Mouse (Mus musculus): ENCODE measurements around the gene Hist1h2bf. TPM values are rescaled to one million over a fixed set of nuclear protein-coding genes. Genes with fewer than 3 reads are reported as not detected.

The Hist1h2bf gene
- polyA plus RNA-seq, 1 experiment from 2014 or later = 2.6 TPM

DNA sequence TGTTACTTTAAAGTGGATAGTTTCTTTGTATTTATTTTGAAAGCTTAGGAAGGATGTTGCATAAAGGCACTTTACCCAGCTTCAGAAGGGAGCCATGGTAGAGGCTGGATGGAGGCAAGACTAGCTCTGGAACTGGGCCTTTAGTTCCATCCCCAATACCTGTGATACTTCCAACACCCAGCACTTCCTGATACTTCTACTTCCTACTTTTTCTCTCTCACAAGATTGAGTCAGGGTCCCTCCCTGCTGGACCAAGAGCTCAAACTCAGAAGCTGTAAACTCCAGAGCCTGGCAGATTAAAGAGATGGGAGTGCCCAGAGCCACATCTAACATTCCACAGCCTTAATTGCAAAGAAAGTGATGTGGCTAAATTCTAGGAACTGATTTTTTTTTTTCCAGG, 10.3 kb upstream of the Hist1h2bf start:
- Histone ChIP-seq H3K27me3 (ENCODE audit: control insufficient read depth, insufficient read depth, low read length) (no peaks in the 10 kb centered on the region), H3K4me2 (peak overlapping the region; percentile 69), H3K4me1 (ENCODE audit: control insufficient read depth, insufficient read depth, low read length) (peaks cover 18% of the 10 kb centered on the region; the same call in 1 of the 2 replicates), H3K9me3 (replicated peaks; ENCODE audit: control insufficient read depth, low read length) (no peaks in the 10 kb centered on the region), H3K9ac (ENCODE audit: low read depth, low read length) (peak overlapping the region; percentile 80), H3K27ac (ENCODE audit: low read depth, low read length) (peak overlapping the region; percentile 96), H3K4me3 (ENCODE audit: low read depth, low read length) (peak overlapping the region; percentile 38), H3K36me3 (ENCODE audit: control insufficient read depth, insufficient read depth, low read length) (no peaks in the 10 kb centered on the region)
- no peak for ATAC-seq (replicated peaks; ENCODE audit: insufficient number of reproducible peaks, low FRiP score, low TSS enrichment)

GRCm38 (mm10) chr13:23583387-23584068, 9.5 kb upstream of the Hist1h2bf start:
- Histone ChIP-seq H3K9ac (ENCODE audit: low read depth, low read length) (0 out of 2 replicates have a peak overlapping the region, but pooled peaks have one; percentile 34), H3K4me3 (ENCODE audit: low read depth, low read length) (no peak overlapping the region; the same call in 1 of the 2 replicates), H3K27me3 (ENCODE audit: control insufficient read depth, insufficient read depth, low read length) (no peaks in the 10 kb centered on the region), H3K36me3 (ENCODE audit: control insufficient read depth, insufficient read depth, low read length) (no peaks in the 10 kb centered on the region), H3K4me1 (ENCODE audit: control insufficient read depth, insufficient read depth, low read length) (peaks cover 18% of the 10 kb centered on the region; the same call in 1 of the 2 replicates), H3K9me3 (replicated peaks; ENCODE audit: control insufficient read depth, low read length) (no peaks in the 10 kb centered on the region), H3K27ac (ENCODE audit: low read depth, low read length) (peak overlapping the region; percentile 91), H3K4me2 (peak overlapping the region; percentile 37)
- no peak for ATAC-seq (replicated peaks; ENCODE audit: insufficient number of reproducible peaks, low FRiP score, low TSS enrichment)

- peak overlapping the region; percentile 84 for H3K9ac ChIP-seq (ENCODE audit: low read depth, low read length)
- peaks cover 18% of the 10 kb centered on the region; the same call in 1 of the 2 replicates for H3K4me1 ChIP-seq (ENCODE audit: control insufficient read depth, insufficient read depth, low read length)
- peak overlapping the region; percentile 85 for H3K4me2 ChIP-seq
- no peaks in the 10 kb centered on the region for H3K27me3 ChIP-seq (ENCODE audit: control insufficient read depth, insufficient read depth, low read length)
- H3K36me3 ChIP-seq (ENCODE audit: control insufficient read depth, insufficient read depth, low read length) = no peaks in the 10 kb centered on the region
- H3K4me3 ChIP-seq (ENCODE audit: low read depth, low read length) = peak overlapping the region; percentile 49
- H3K27ac ChIP-seq (ENCODE audit: low read depth, low read length) = peak overlapping the region; percentile 91
- H3K9me3 ChIP-seq (replicated peaks; ENCODE audit: control insufficient read depth, low read length) = no peaks in the 10 kb centered on the region
- ATAC-seq (replicated peaks; ENCODE audit: insufficient number of reproducible peaks, low FRiP score, low TSS enrichment) = no peak
- WGBS (ENCODE audit: insufficient replicate concordance) = 11% methylated on average over 6 of the region's 6 CpGs
These were observed 8.4 kb upstream of the Hist1h2bf start for GRCm38 (mm10) chr13:23582219-23583056.

DNA sequence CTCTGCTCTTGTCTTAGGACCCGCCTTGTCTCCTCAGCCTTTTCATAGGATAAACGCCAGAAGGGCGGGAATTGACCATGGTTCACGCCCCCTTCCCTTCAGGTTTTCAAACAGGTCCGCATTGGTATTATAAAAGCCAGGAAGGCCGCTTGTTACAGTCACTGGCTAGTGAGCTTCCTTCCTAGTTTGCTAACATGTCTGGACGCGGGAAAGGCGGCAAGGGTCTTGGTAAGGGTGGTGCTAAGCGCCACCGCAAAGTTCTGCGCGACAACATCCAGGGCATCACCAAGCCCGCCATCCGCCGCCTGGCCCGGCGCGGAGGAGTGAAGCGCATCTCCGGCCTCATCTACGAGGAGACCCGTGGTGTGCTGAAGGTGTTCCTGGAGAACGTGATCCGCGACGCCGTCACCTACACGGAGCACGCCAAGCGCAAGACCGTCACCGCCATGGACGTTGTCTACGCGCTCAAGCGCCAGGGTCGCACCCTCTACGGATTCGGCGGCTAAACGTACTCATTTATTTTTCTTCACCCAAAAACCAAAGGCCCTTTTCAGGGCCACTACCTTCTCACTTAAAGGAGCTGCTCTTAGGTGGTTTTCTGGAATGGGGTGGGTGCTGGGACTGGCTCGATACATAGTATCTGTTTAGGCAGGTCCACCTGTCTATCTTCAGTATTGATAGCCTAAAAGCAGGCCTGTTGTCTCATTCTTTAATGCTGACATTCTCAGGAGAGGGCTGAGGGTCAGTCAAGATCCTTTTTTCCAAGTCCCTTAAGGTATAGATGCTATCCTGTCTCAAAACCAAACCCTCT, 7.6 kb upstream of the Hist1h2bf start, which contains the start of gene Hist1h4d:
Hist1h4d (plus strand) TSS at position 191 of the 811 bp plus-strand sequence.
- Histone ChIP-seq H3K9me3 (replicated peaks; ENCODE audit: control insufficient read depth, low read length) (no peaks in the 10 kb centered on the region), H3K27ac (ENCODE audit: low read depth, low read length) (peak within 1 kb of the TSS; percentile 91), H3K36me3 (ENCODE audit: control insufficient read depth, insufficient read depth, low read length) (no peaks in the 10 kb centered on the region), H3K9ac (ENCODE audit: low read depth, low read length) (peak within 1 kb of the TSS; percentile 84), H3K4me3 (ENCODE audit: low read depth, low read length) (peak within 1 kb of the TSS; percentile 49), H3K4me2 (peak within 1 kb of the TSS; percentile 85), H3K4me1 (ENCODE audit: control insufficient read depth, insufficient read depth, low read length) (peaks cover 17% of the 10 kb centered on the region; the same call in 1 of the 2 replicates), H3K27me3 (ENCODE audit: control insufficient read depth, insufficient read depth, low read length) (no peaks in the 10 kb centered on the region)
- WGBS (ENCODE audit: insufficient replicate concordance) = under 1% methylated on average over 43 of the region's 43 CpGs
- ATAC-seq (replicated peaks; ENCODE audit: insufficient number of reproducible peaks, low FRiP score, low TSS enrichment) = peak; percentile 83

DNA sequence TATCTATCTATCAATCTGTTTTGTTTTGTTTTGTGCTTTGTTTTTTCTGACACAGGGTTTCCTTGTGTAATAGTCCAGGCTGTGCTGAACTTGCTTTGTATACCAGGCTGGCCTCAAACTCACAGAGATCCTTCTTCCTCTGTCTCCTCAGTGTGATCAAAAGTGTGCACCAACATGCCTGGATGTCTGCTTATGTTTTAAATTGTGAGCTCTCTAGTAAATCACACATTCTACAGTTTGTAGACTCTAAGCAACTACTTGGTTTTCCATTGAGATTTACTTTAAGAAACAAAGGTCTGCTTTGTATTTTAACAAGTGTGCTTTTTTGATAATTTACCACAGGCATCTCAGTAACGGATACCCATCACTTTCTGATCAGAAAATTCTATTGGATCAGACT, 3.8 kb upstream of the Hist1h2bf start:
- H3K4me2 ChIP-seq = no peak overlapping the region
- H3K9me3 ChIP-seq (replicated peaks; ENCODE audit: control insufficient read depth, low read length) = no peaks in the 10 kb centered on the region
- H3K27me3 ChIP-seq (ENCODE audit: control insufficient read depth, insufficient read depth, low read length) = no peaks in the 10 kb centered on the region
- 95% methylated on average over 1 of the region's 1 CpGs for WGBS (ENCODE audit: insufficient replicate concordance)
- no peak for ATAC-seq (replicated peaks; ENCODE audit: insufficient number of reproducible peaks, low FRiP score, low TSS enrichment)
- H3K4me3 ChIP-seq (ENCODE audit: low read depth, low read length) = no peak overlapping the region
- H3K9ac ChIP-seq (ENCODE audit: low read depth, low read length) = no peak overlapping the region
- H3K36me3 ChIP-seq (ENCODE audit: control insufficient read depth, insufficient read depth, low read length) = no peaks in the 10 kb centered on the region
- peaks cover 14% of the 10 kb centered on the region; the same call in 1 of the 2 replicates for H3K4me1 ChIP-seq (ENCODE audit: control insufficient read depth, insufficient read depth, low read length)
- H3K27ac ChIP-seq (ENCODE audit: low read depth, low read length) = no peak overlapping the region

GRCm38 (mm10) chr13:23576906-23577639, 3.1 kb upstream of the Hist1h2bf start:
- H3K4me2 ChIP-seq = peak overlapping the region; percentile 68
- H3K27ac ChIP-seq (ENCODE audit: low read depth, low read length) = peak overlapping the region; percentile 84
- ATAC-seq (replicated peaks; ENCODE audit: insufficient number of reproducible peaks, low FRiP score, low TSS enrichment) = no peak
- H3K36me3 ChIP-seq (ENCODE audit: control insufficient read depth, insufficient read depth, low read length) = no peaks in the 10 kb centered on the region
- peak overlapping the region; percentile 76 for H3K9ac ChIP-seq (ENCODE audit: low read depth, low read length)
- WGBS (ENCODE audit: insufficient replicate concordance) = 60% methylated on average over 6 of the region's 6 CpGs
- peaks cover 11% of the 10 kb centered on the region; the same call in 1 of the 2 replicates for H3K4me1 ChIP-seq (ENCODE audit: control insufficient read depth, insufficient read depth, low read length)
- no peaks in the 10 kb centered on the region for H3K27me3 ChIP-seq (ENCODE audit: control insufficient read depth, insufficient read depth, low read length)
- H3K9me3 ChIP-seq (replicated peaks; ENCODE audit: control insufficient read depth, low read length) = no peaks in the 10 kb centered on the region
- peak overlapping the region; percentile 45 for H3K4me3 ChIP-seq (ENCODE audit: low read depth, low read length)

DNA sequence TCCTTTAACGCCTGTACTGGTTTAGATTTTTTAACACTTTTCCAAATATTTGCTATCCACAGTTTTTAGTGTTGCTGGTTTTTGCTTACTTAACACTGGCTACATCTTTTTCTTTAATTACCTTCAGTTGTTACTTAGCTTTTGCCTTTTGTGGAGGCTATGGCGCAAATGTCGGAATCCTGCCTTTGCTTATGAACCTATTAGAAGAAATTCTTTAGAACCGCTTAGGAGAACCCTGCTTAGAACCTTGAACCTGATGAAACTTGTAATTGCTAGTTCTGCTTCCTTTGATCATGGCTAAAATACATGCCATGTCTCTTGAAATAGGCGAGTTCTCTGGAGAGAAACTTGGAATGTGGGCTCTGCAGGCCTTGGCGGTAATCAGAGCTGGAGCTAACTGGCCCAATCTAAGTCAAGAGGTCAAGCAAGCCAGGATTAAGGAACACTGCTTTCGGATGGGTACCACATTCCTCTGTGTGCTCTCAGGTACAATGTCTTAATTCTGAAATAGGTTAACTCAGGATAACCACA, 2.4 kb upstream of the Hist1h2bf start:
- H3K4me1 ChIP-seq (ENCODE audit: control insufficient read depth, insufficient read depth, low read length) = peaks cover 8% of the 10 kb centered on the region; the same call in 1 of the 2 replicates

More for the DNA sequence above, 2.4 kb upstream of the Hist1h2bf start:
- ATAC-seq (replicated peaks; ENCODE audit: insufficient number of reproducible peaks, low FRiP score, low TSS enrichment) = no peak
- Histone ChIP-seq H3K27ac (ENCODE audit: low read depth, low read length) (peak overlapping the region; percentile 84), H3K4me3 (ENCODE audit: low read depth, low read length) (peak overlapping the region; percentile 45), H3K9me3 (replicated peaks; ENCODE audit: control insufficient read depth, low read length) (no peaks in the 10 kb centered on the region), H3K4me2 (peak overlapping the region; percentile 68), H3K9ac (ENCODE audit: low read depth, low read length) (peak overlapping the region; percentile 76), H3K27me3 (ENCODE audit: control insufficient read depth, insufficient read depth, low read length) (no peaks in the 10 kb centered on the region), H3K36me3 (ENCODE audit: control insufficient read depth, insufficient read depth, low read length) (no peaks in the 10 kb centered on the region)
- 13% methylated on average over 7 of the region's 7 CpGs for WGBS (ENCODE audit: insufficient replicate concordance)
